Comparison of ENCODE assay signal across 9 mouse cellular contexts in the genomic region with DNA sequence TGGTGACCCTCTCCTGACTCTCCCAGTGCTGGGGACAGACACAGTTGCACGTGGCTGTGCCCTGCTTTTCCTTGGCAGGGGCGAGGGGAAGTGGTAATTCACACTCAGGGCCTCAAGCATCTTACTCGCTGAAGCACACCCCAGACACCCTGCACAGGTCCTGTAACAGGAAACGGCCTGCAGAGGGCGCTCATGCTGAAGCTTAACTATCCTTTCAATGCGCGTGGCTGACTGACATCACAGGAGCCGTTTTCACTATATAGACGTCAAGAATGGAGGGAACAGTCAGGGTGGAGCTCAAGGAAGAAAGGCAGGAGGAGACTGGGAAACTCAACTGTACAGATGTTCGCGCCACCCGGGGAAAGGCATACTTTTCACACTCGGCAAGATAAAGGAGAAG. TPM values are rescaled to one million over a fixed set of nuclear protein-coding genes. Genes with fewer than 3 reads are reported as not detected.
DNase-seq lines count a peak whose midpoint lies in the region; ATAC-seq and TF ChIP-seq lines count a peak whose summit lies in the region.
"Had no signal": no experiment of that assay in that cellular context is flagged by ENCODE, and none has a peak within 500 bp of the region (broad histone marks: within the 10 kb centered on the region; RNA-seq: fewer than 3 reads in every experiment).

No protein-coding gene starts in this region.

- no peak overlapping the region for H3K9ac ChIP-seq in heart, postnatal 0 days (replicated peaks; ENCODE audit: low read depth, low read length)
- H3K9ac ChIP-seq: limb, embryonic 15.5 days had no signal

- H3K27ac ChIP-seq in heart, postnatal 0 days (ENCODE audit: low read depth), result no peak overlapping the region
- H3K27ac ChIP-seq: limb, embryonic 15.5 days had no signal

- no peak for TF ChIP-seq EP300 in heart, postnatal 0 days (IDR thresholded peaks at IDR 0.05; ENCODE audit: low read depth)

- DNase-seq in heart, postnatal 0 days (ENCODE audit: low spot score), result no peak
- no peak for DNase-seq in heart, adult 9 months (ENCODE audit: low spot score in 2 of 2)
- peak; percentile 54 for DNase-seq in A20 (ENCODE audit: low read depth, low spot score)
- DNase-seq in adrenal gland, postnatal 10 days, result peak; percentile 48
- DNase-seq in embryo, embryonic 10.5 days (ENCODE audit: low spot score), result peak; percentile 70
- DNase-seq in kidney, postnatal 36 days, result peak; percentile 17 to 68
- DNase-seq in mesoderm, embryonic 11.5 days (ENCODE audit: low read depth, low spot score), result peak; percentile 59

- WGBS in heart, postnatal 0 days, result 64% methylated on average over 13 of the region's 13 CpGs

- peak; percentile 35 for TF ChIP-seq CTCF in heart, postnatal 0 days (IDR thresholded peaks at IDR 0.05; ENCODE audit: low read depth)

- no peaks in the 10 kb centered on the region for H3K4me1 ChIP-seq in heart, postnatal 0 days (ENCODE audit: control insufficient read depth, insufficient read depth)
- H3K4me1 ChIP-seq: limb, embryonic 15.5 days had no signal

- H3K4me2 ChIP-seq in heart, postnatal 0 days (ENCODE audit: low read depth, low read length), result no peak overlapping the region
- H3K4me2 ChIP-seq: limb, embryonic 15.5 days had no signal

- peaks cover 84% of the 10 kb centered on the region for H3K36me3 ChIP-seq in heart, postnatal 0 days (replicated peaks; ENCODE audit: control insufficient read depth, insufficient read depth, low read length)

- H3K27me3 ChIP-seq in heart, postnatal 0 days (ENCODE audit: control insufficient read depth, insufficient read depth, low read length), result no peaks in the 10 kb centered on the region
- H3K27me3 ChIP-seq: limb, embryonic 15.5 days had no signal

- ATAC-seq in heart, postnatal 0 days (ENCODE audit: insufficient read depth, low read depth), result no peak
- no peak; the same call in 1 of the 2 replicates for ATAC-seq in megakaryocyte, adult 5-6 weeks (ENCODE audit: poor library complexity, severe bottlenecking)

- H3K9me3 ChIP-seq in heart, postnatal 0 days (replicated peaks; ENCODE audit: control insufficient read depth, low read length), result no peaks in the 10 kb centered on the region
- H3K9me3 ChIP-seq: limb, embryonic 15.5 days had no signal

- no peak overlapping the region for H3K4me3 ChIP-seq in heart, postnatal 0 days (ENCODE audit: low read depth, low read length)
- H3K4me3 ChIP-seq: limb, embryonic 15.5 days had no signal

RNA-seq across cellular contexts. Expression of a gene that starts 23.8 kb away (rescaled TPM):
- 0.08 TPM in 1 of 2 replicates, not detected in the other for total RNA-seq in heart, postnatal 0 days (2014; rRNA removed; ENCODE audit: low replicate concordance)
- 0.05 and 0.10 TPM in 2 replicates for polyA plus RNA-seq in heart, postnatal 0 days (2015; fragmentation: Nextera tagmentation; extraction: Ambion mirVana)
- under 1 TPM; 0.09 to 0.15 TPM for total RNA-seq in adrenal gland, postnatal 10 days (2021)
- total RNA-seq in megakaryocyte, adult 5-6 weeks (2015), result 0.32 and 2.2 TPM in 2 replicates
- 0.40 and 0.65 TPM in 2 replicates for total RNA-seq in megakaryocyte, adult 5-6 weeks (2017)

Comparison
In these comparisons a context has a peak if more than half of its experiments do, and no peak if none do; other contexts are left out.
1. DNase-seq: peak in A20 (single experiment), adrenal gland, postnatal 10 days (single experiment), embryo, embryonic 10.5 days (single experiment), kidney, postnatal 36 days (2 of 2) and mesoderm, embryonic 11.5 days (single experiment); none in heart, postnatal 0 days (single experiment) and heart, adult 9 months (0 of 2).